Mouse (Mus musculus): Measurements from ENCODE around the gene Hapln3. TPM values are rescaled to one million over a fixed set of nuclear protein-coding genes. Genes with fewer than 3 reads are reported as not detected.

The Hapln3 gene
- polyA plus RNA-seq, 1 experiment, result 0.10 TPM

GRCm38 (mm10) chr7:79068231-79068630 is 62.6 kb downstream of the Hapln3 start:
- H3ac ChIP-seq (ENCODE audit: control insufficient read depth, insufficient read length), result no peak overlapping the region
- H3K4me3 ChIP-seq, result no peak overlapping the region
- no peak for TF ChIP-seq E2F4 (IDR thresholded peaks at IDR 0.05; ENCODE audit: insufficient read depth)
- no peak for TF ChIP-seq POLR2A (IDR thresholded peaks at IDR 0.05; ENCODE audit: insufficient read length, low read depth)
- TF ChIP-seq TCF12 (IDR thresholded peaks at IDR 0.05; ENCODE audit: insufficient read depth, poor library complexity, severe bottlenecking), result no peak
- no peak for TF ChIP-seq CEBPB (IDR thresholded peaks at IDR 0.05; ENCODE audit: insufficient read depth, poor library complexity, severe bottlenecking)
- no peak for TF ChIP-seq MAX (IDR thresholded peaks at IDR 0.05; ENCODE audit: low read depth)
- no peak for TF ChIP-seq MYOG (IDR thresholded peaks at IDR 0.05; ENCODE audit: control insufficient read depth in 1 of 3, insufficient read depth in 1 of 3, insufficient read length in 2 of 3, low read depth in 2 of 3)
- TF ChIP-seq REST (IDR thresholded peaks at IDR 0.05; ENCODE audit: insufficient read depth, insufficient read length), result no peak
- no peak for TF ChIP-seq SRF (IDR thresholded peaks at IDR 0.05; ENCODE audit: control insufficient read depth, insufficient read length, low read depth)
- no peak for TF ChIP-seq USF1 (IDR thresholded peaks at IDR 0.05; ENCODE audit: low read depth)
- TF ChIP-seq TCF3 (IDR thresholded peaks at IDR 0.05; ENCODE audit: insufficient read length, low read depth), result no peak
- TF ChIP-seq POLR2AphosphoS2 (IDR thresholded peaks at IDR 0.05; ENCODE audit: insufficient read length, low read depth), result no peak
- no peaks in the 10 kb centered on the region for H3K79me2 ChIP-seq (ENCODE audit: control insufficient read depth, insufficient read depth)
- peaks cover 24% of the 10 kb centered on the region for H3K27me3 ChIP-seq (ENCODE audit: control insufficient read depth, insufficient read depth, insufficient read length)
- H3K4me2 ChIP-seq (ENCODE audit: low read depth), result no peak overlapping the region
- H3K36me3 ChIP-seq (ENCODE audit: control insufficient read depth, insufficient read depth), result no peaks in the 10 kb centered on the region

- Histone ChIP-seq H3K4me2 (ENCODE audit: low read depth) (no peak overlapping the region), H3K27me3 (ENCODE audit: control insufficient read depth, insufficient read depth, insufficient read length) (peaks cover 24% of the 10 kb centered on the region), H3K79me2 (ENCODE audit: control insufficient read depth, insufficient read depth) (no peaks in the 10 kb centered on the region), H3K4me3 (no peak overlapping the region), H3ac (ENCODE audit: control insufficient read depth, insufficient read length) (no peak overlapping the region), H3K36me3 (ENCODE audit: control insufficient read depth, insufficient read depth) (no peaks in the 10 kb centered on the region)
- TF ChIP-seq MYOG (IDR thresholded peaks at IDR 0.05; ENCODE audit: control insufficient read depth in 1 of 3, insufficient read depth in 1 of 3, insufficient read length in 2 of 3, low read depth in 2 of 3) (no peak), CEBPB (IDR thresholded peaks at IDR 0.05; ENCODE audit: insufficient read depth, poor library complexity, severe bottlenecking) (no peak), SRF (IDR thresholded peaks at IDR 0.05; ENCODE audit: control insufficient read depth, insufficient read length, low read depth) (no peak), USF1 (IDR thresholded peaks at IDR 0.05; ENCODE audit: low read depth) (no peak), TCF12 (IDR thresholded peaks at IDR 0.05; ENCODE audit: insufficient read depth, poor library complexity, severe bottlenecking) (no peak), POLR2AphosphoS2 (IDR thresholded peaks at IDR 0.05; ENCODE audit: insufficient read length, low read depth) (no peak), MYOD1 (IDR thresholded peaks at IDR 0.05; ENCODE audit: control insufficient read depth in 1 of 3, insufficient read length in 2 of 3, low read depth in 2 of 3) (no peak), MAX (IDR thresholded peaks at IDR 0.05; ENCODE audit: low read depth) (no peak), REST (IDR thresholded peaks at IDR 0.05; ENCODE audit: insufficient read depth, insufficient read length) (no peak), E2F4 (IDR thresholded peaks at IDR 0.05; ENCODE audit: insufficient read depth) (no peak), TCF3 (IDR thresholded peaks at IDR 0.05; ENCODE audit: insufficient read length, low read depth) (no peak), POLR2A (IDR thresholded peaks at IDR 0.05; ENCODE audit: insufficient read length, low read depth) (no peak)
These were observed 63.4 kb downstream of the Hapln3 start for GRCm38 (mm10) chr7:79067466-79067865.

Other genes starting within 250 kb of the Hapln3 start
- gene Aen, start 235.2 kb downstream of the Hapln3 start, polyA plus RNA-seq (2012; fragmentation: generic; extraction: Trizol), result 52.8 TPM
- 10.5 TPM for gene Isg20, start 217.6 kb downstream of the Hapln3 start, polyA plus RNA-seq (2012; fragmentation: generic; extraction: Trizol)
- not detected for gene Acan, start 77.5 kb downstream of the Hapln3 start, polyA plus RNA-seq (2012; fragmentation: generic; extraction: Trizol)
- gene Mfge8, start 18.0 kb upstream of the Hapln3 start, polyA plus RNA-seq (2012; fragmentation: generic; extraction: Trizol), result 173 TPM
- 16.9 TPM for gene Abhd2, start 142.2 kb upstream of the Hapln3 start, polyA plus RNA-seq (2012; fragmentation: generic; extraction: Trizol)

Measured in myocyte (in vitro differentiated cells).